Mouse (Mus musculus): ENCODE data around the gene Cdc42ep4. TPM values are rescaled to one million over a fixed set of nuclear protein-coding genes. Genes with fewer than 3 reads are reported as not detected.
A peak's percentile ranks its signal among the peaks of the same experiment; 100 is the strongest.

The Cdc42ep4 gene
- polyA plus RNA-seq, 1 experiment from 2014 or later = 24.3 TPM

GRCm38 (mm10) chr11:113691851-113692250 lies 59.8 kb downstream of the Cdc42ep4 start:
- peaks cover 2% of the 10 kb centered on the region; the same call in 1 of the 2 replicates for H3K4me1 ChIP-seq (replicated peaks)
- H3K36me3 ChIP-seq = peaks cover 92% of the 10 kb centered on the region
- ATAC-seq (ENCODE audit: insufficient number of reproducible peaks, low FRiP score) = no peak
- H3K9ac ChIP-seq = no peak overlapping the region
- no peaks in the 10 kb centered on the region for H3K27me3 ChIP-seq (replicated peaks)
- no peak overlapping the region for H3K4me2 ChIP-seq
- 89% methylated on average over 3 of the region's 3 CpGs for WGBS
- H3K9me3 ChIP-seq (replicated peaks) = 0 out of 2 replicates have a peak, but pooled peaks cover 4% of the 10 kb centered on the region
- H3K27ac ChIP-seq (ENCODE audit: poor library complexity, severe bottlenecking) = no peak overlapping the region
- no peak overlapping the region for H3K4me3 ChIP-seq

GRCm38 (mm10) chr11:113691318-113691717 lies 60.4 kb downstream of the Cdc42ep4 start:
- WGBS = 84% methylated on average over 5 of the region's 5 CpGs

GRCm38 (mm10) chr11:113690506-113690905 lies 61.2 kb downstream of the Cdc42ep4 start:
- Histone ChIP-seq H3K27me3 (replicated peaks) (no peaks in the 10 kb centered on the region), H3K4me3 (no peak overlapping the region), H3K9ac (no peak overlapping the region), H3K4me2 (no peak overlapping the region), H3K9me3 (replicated peaks) (0 out of 2 replicates have a peak, but pooled peaks cover under 1% of the 10 kb centered on the region), H3K27ac (ENCODE audit: poor library complexity, severe bottlenecking) (no peak overlapping the region), H3K4me1 (replicated peaks) (peaks cover 11% of the 10 kb centered on the region; the same call in 1 of the 2 replicates), H3K36me3 (peaks cover 80% of the 10 kb centered on the region)
- WGBS = 89% methylated on average over 12 of the region's 12 CpGs
- ATAC-seq (ENCODE audit: insufficient number of reproducible peaks, low FRiP score) = no peak

More at GRCm38 (mm10) chr11:113691318-113691717, 60.4 kb downstream of the Cdc42ep4 start:
- ATAC-seq (ENCODE audit: insufficient number of reproducible peaks, low FRiP score) = no peak
- no peaks in the 10 kb centered on the region for H3K27me3 ChIP-seq (replicated peaks)
- H3K4me2 ChIP-seq = no peak overlapping the region
- peaks cover 88% of the 10 kb centered on the region for H3K36me3 ChIP-seq
- 0 out of 2 replicates have a peak, but pooled peaks cover 4% of the 10 kb centered on the region for H3K9me3 ChIP-seq (replicated peaks)
- H3K9ac ChIP-seq = no peak overlapping the region
- peaks cover 8% of the 10 kb centered on the region; the same call in 1 of the 2 replicates for H3K4me1 ChIP-seq (replicated peaks)
- H3K27ac ChIP-seq (ENCODE audit: poor library complexity, severe bottlenecking) = no peak overlapping the region
- no peak overlapping the region for H3K4me3 ChIP-seq

- Histone ChIP-seq H3K27me3 (replicated peaks) (no peaks in the 10 kb centered on the region), H3K4me2 (no peak overlapping the region), H3K4me3 (no peak overlapping the region), H3K4me1 (replicated peaks) (peaks cover 24% of the 10 kb centered on the region), H3K9me3 (replicated peaks) (no peaks in the 10 kb centered on the region), H3K9ac (no peak overlapping the region), H3K27ac (ENCODE audit: poor library complexity, severe bottlenecking) (no peak overlapping the region), H3K36me3 (peaks cover 45% of the 10 kb centered on the region)
- ATAC-seq (ENCODE audit: insufficient number of reproducible peaks, low FRiP score) = no peak
- 76% methylated on average over 2 of the region's 2 CpGs for WGBS
These were observed 64.7 kb downstream of the Cdc42ep4 start for GRCm38 (mm10) chr11:113687031-113687430.

- WGBS = 40% methylated on average over 25 of the region's 25 CpGs
- ATAC-seq (ENCODE audit: insufficient number of reproducible peaks, low FRiP score) = no peak
These were observed 66.8 kb downstream of the Cdc42ep4 start for GRCm38 (mm10) chr11:113684707-113685426.

GRCm38 (mm10) chr11:113683957-113684706 lies 67.5 kb downstream of the Cdc42ep4 start, which contains the start of the genes Fam104a and D11Wsu47e:
Gene Fam104a (minus strand): TSS chr11:113684155.
Gene D11Wsu47e (plus strand): TSS chr11:113684412.
- Histone ChIP-seq H3K27me3 (replicated peaks) (no peaks in the 10 kb centered on the region), H3K36me3 (peaks cover 20% of the 10 kb centered on the region), H3K4me2 (peak within 1 kb of the TSS; percentile 84), H3K27ac (ENCODE audit: poor library complexity, severe bottlenecking) (peak within 1 kb of the TSS; percentile 98), H3K9me3 (replicated peaks) (no peaks in the 10 kb centered on the region), H3K9ac (peak within 1 kb of the TSS; percentile 96), H3K4me1 (replicated peaks) (peaks cover 43% of the 10 kb centered on the region), H3K4me3 (peak within 1 kb of the TSS; percentile 86)
- WGBS = under 1% methylated on average over 66 of the region's 73 CpGs
- peak; percentile 92 for ATAC-seq (ENCODE audit: insufficient number of reproducible peaks, low FRiP score)

More at GRCm38 (mm10) chr11:113684707-113685426, 66.8 kb downstream of the Cdc42ep4 start:
- no peak overlapping the region for H3K27ac ChIP-seq (ENCODE audit: poor library complexity, severe bottlenecking)
- peaks cover 41% of the 10 kb centered on the region for H3K4me1 ChIP-seq (replicated peaks)
- no peaks in the 10 kb centered on the region for H3K27me3 ChIP-seq (replicated peaks)
- H3K4me2 ChIP-seq = peak overlapping the region; percentile 84
- peak overlapping the region; percentile 96 for H3K9ac ChIP-seq
- no peaks in the 10 kb centered on the region for H3K9me3 ChIP-seq (replicated peaks)
- H3K36me3 ChIP-seq = peaks cover 27% of the 10 kb centered on the region
- H3K4me3 ChIP-seq = peak overlapping the region; percentile 86

GRCm38 (mm10) chr11:113683627-113683956 lies 68.1 kb downstream of the Cdc42ep4 start:
- WGBS = 0% methylated on average over 32 of the region's 38 CpGs
- H3K4me2 ChIP-seq = peak overlapping the region; percentile 84
- no peak; the same call in 1 of the 2 replicates for ATAC-seq (ENCODE audit: insufficient number of reproducible peaks, low FRiP score)

GRCm38 (mm10) chr11:113682897-113683626 lies 68.6 kb downstream of the Cdc42ep4 start:
- peak overlapping the region; percentile 84 for H3K4me2 ChIP-seq
- peak overlapping the region; percentile 96 for H3K9ac ChIP-seq
- ATAC-seq (ENCODE audit: insufficient number of reproducible peaks, low FRiP score) = peak; percentile 76
- WGBS = 4% methylated on average over 38 of the region's 38 CpGs
- peak overlapping the region; percentile 86 for H3K4me3 ChIP-seq
- no peaks in the 10 kb centered on the region for H3K9me3 ChIP-seq (replicated peaks)
- peaks cover 51% of the 10 kb centered on the region for H3K4me1 ChIP-seq (replicated peaks)
- H3K27me3 ChIP-seq (replicated peaks) = no peaks in the 10 kb centered on the region
- H3K36me3 ChIP-seq = peaks cover 9% of the 10 kb centered on the region
- H3K27ac ChIP-seq (ENCODE audit: poor library complexity, severe bottlenecking) = peak overlapping the region; percentile 98

More at GRCm38 (mm10) chr11:113683627-113683956, 68.1 kb downstream of the Cdc42ep4 start:
- Histone ChIP-seq H3K9me3 (replicated peaks) (no peaks in the 10 kb centered on the region), H3K4me1 (replicated peaks) (peaks cover 46% of the 10 kb centered on the region), H3K9ac (peak overlapping the region; percentile 96), H3K27me3 (replicated peaks) (no peaks in the 10 kb centered on the region), H3K36me3 (peaks cover 14% of the 10 kb centered on the region), H3K27ac (ENCODE audit: poor library complexity, severe bottlenecking) (peak overlapping the region; percentile 98), H3K4me3 (peak overlapping the region; percentile 86)

- Histone ChIP-seq H3K4me3 (peak overlapping the region; percentile 29), H3K4me1 (replicated peaks) (peaks cover 54% of the 10 kb centered on the region), H3K27ac (ENCODE audit: poor library complexity, severe bottlenecking) (no peak overlapping the region), H3K27me3 (replicated peaks) (no peaks in the 10 kb centered on the region), H3K9me3 (replicated peaks) (no peaks in the 10 kb centered on the region), H3K9ac (no peak overlapping the region), H3K4me2 (peak overlapping the region; percentile 52), H3K36me3 (peaks cover 11% of the 10 kb centered on the region)
- no peak for ATAC-seq (ENCODE audit: insufficient number of reproducible peaks, low FRiP score)
These were observed 69.7 kb downstream of the Cdc42ep4 start for GRCm38 (mm10) chr11:113681979-113682378.

- H3K9me3 ChIP-seq (replicated peaks) = no peaks in the 10 kb centered on the region
- WGBS = 58% methylated on average over 2 of the region's 2 CpGs
- peak; percentile 68 for ATAC-seq (ENCODE audit: insufficient number of reproducible peaks, low FRiP score)
- peak overlapping the region; percentile 71 for H3K27ac ChIP-seq (ENCODE audit: poor library complexity, severe bottlenecking)
- peaks cover 18% of the 10 kb centered on the region for H3K36me3 ChIP-seq
- peaks cover 48% of the 10 kb centered on the region for H3K4me1 ChIP-seq (replicated peaks)
- no peaks in the 10 kb centered on the region for H3K27me3 ChIP-seq (replicated peaks)
- no peak overlapping the region for H3K9ac ChIP-seq
- no peak overlapping the region for H3K4me3 ChIP-seq
- H3K4me2 ChIP-seq = peak overlapping the region; percentile 18; the same call in 1 of the 2 replicates
These were observed 70.7 kb downstream of the Cdc42ep4 start for GRCm38 (mm10) chr11:113680954-113681353.

Measured in heart, embryonic 12.5 days (tissue).